Mouse (Mus musculus) liver, embryonic 18 days (tissue): ENCODE data around the gene Cab39. TPM values are rescaled to one million over a fixed set of nuclear protein-coding genes. Genes with fewer than 3 reads are reported as not detected.

Experiments
- polyA plus RNA-seq: library from polyadenylated mRNA; depleted of rRNA; stranded (reverse); fragments of >200 nt; gene quantifications from 2 replicates; pipeline ENCODE4 v1.2.3, GENCODE M21; 2012; rRNA removed

Gene Cab39
- polyA plus RNA-seq = 22.1 and 24.7 TPM in 2 replicates

GRCm38 (mm10) chr1:85793208-85794105, at the start of gene Cab39:
Gene Cab39 (plus strand): TSS chr1:85793441.

DNA sequence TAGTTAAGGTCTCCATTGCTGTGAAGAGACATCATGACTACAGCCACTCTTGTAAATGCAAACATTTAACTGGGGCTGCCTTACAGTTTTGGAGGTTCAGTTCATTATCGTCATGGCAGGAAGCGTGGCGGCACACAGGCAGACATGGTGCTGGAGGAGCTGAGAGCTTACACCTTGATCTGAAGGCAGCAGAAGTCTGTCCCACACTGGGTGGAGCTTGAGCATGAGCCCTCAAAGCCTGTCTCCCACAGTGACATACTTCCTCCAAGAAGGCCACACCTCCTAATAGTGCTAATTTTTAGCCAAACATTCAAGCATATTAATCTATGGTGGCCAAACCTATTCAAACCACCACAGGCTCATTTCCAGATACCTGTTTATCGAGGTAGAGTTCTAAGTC, 14.8 kb upstream of the Cab39 start, which contains the start of gene A630001G21Rik:
TSS of gene A630001G21Rik (minus strand) at position 208 of the 400 bp plus-strand sequence.

DNA sequence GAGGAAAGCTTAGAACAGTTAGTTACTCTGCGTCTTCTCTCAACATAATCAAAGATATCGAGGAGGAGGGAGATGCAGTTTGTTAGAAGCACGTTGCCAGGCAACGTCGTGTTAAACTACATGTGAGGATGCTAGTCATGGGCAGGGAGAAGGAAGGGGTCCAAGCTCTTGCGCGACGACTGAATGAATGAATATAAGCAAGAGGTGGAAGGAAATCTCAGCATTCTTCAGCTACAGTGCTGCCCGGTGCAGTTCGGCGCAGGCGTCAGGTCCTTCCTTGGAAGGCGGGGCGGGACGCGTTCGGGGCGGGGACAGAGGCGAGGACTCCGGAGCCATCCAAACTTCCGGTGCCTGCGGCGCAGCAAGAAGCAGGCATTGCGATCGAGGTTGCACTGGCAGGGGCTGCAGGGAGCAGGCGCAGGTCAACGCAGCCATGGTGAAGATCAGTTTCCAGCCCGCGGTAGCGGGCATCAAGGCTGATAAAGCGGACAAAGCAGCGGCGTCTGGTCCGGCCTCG, 101.0 kb downstream of the Cab39 start, which contains the start of gene Itm2c:
TSS of gene Itm2c (plus strand) at position 51 of the 517 bp plus-strand sequence.

Other genes with a start within 250 kb of the Cab39 start
- 0.14 TPM in 1 of 2 replicates, not detected in the other for gene G530012D18Rik, start 217.8 kb upstream of the Cab39 start, polyA plus RNA-seq
- gene Sp110, start 194.6 kb upstream of the Cab39 start, polyA plus RNA-seq = 11.2 and 12.0 TPM in 2 replicates
- gene Sp140, start 193.1 kb upstream of the Cab39 start, polyA plus RNA-seq = 6.8 and 8.2 TPM in 2 replicates
- gene Sp100, start 143.5 kb upstream of the Cab39 start, polyA plus RNA-seq = 13.7 and 16.3 TPM in 2 replicates
- 4.1 and 4.4 TPM in 2 replicates for gene A630001G21Rik, start 14.8 kb upstream of the Cab39 start, polyA plus RNA-seq
- gene Itm2c, start 100.8 kb downstream of the Cab39 start, polyA plus RNA-seq = 50.6 and 52.4 TPM in 2 replicates
- 0.14 and 0.16 TPM in 2 replicates for gene 4933407L21Rik, start 135.0 kb downstream of the Cab39 start, polyA plus RNA-seq
- gene Gpr55, start 167.6 kb downstream of the Cab39 start, polyA plus RNA-seq = 0.12 and 0.13 TPM in 2 replicates
- 0.08 and 0.19 TPM in 2 replicates for gene Spata3, start 223.4 kb downstream of the Cab39 start, polyA plus RNA-seq